Mouse (Mus musculus): ENCODE results near the gene Alpl.

DNA sequence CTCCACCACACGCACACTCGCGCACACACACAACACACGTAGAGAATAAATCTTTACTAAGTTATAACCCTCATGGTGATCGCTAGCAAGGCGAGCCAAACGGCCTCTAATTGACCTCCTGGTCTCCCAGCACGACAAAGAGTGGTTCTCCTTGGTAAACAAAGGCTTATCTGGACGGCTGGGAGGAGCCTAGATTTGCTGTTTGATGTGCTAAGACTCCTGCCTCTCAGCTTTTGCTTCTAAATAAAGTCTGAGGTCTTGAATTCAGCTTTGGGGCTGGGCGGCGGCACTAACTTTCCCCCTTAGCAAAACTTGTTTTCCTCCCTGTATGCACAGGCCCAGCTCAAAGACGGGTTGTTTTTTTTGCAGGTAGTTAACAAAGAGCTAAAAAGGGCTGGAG is 5.0 kb upstream of the Alpl start:
- TF ChIP-seq POLR2AphosphoS2 (IDR thresholded peaks at IDR 0.05; ENCODE audit: low read depth, low read length): no peak
- no peak for TF ChIP-seq TBP (conservative IDR thresholded peaks at IDR 0.05; ENCODE audit: low read depth, low read length)
- TF ChIP-seq KAT2A (IDR thresholded peaks at IDR 0.05; ENCODE audit: insufficient replicate concordance, low read length): no peak
- TF ChIP-seq E2F4 (IDR thresholded peaks at IDR 0.05; ENCODE audit: insufficient replicate concordance, low read depth, low read length): no peak
- TF ChIP-seq ELF1 (IDR thresholded peaks at IDR 0.05; ENCODE audit: low read depth, low read length): no peak
- no peak for TF ChIP-seq ZC3H11A (IDR thresholded peaks at IDR 0.05; ENCODE audit: low read depth, low read length)
- no peak for TF ChIP-seq POLR2A (IDR thresholded peaks at IDR 0.05; ENCODE audit: low read depth, low read length)
- TF ChIP-seq CTCF (conservative IDR thresholded peaks at IDR 0.05 in 1 of 2, IDR thresholded peaks at IDR 0.05 in 1 of 2; ENCODE audit: low read depth in 2 of 2, low read length in 2 of 2): no peak
- TF ChIP-seq JUND (conservative IDR thresholded peaks at IDR 0.05; ENCODE audit: low read depth, low read length): no peak
- TF ChIP-seq PAX5 (IDR thresholded peaks at IDR 0.05; ENCODE audit: low read length): no peak
- TF ChIP-seq TCF12 (IDR thresholded peaks at IDR 0.05; ENCODE audit: low read depth, low read length): no peak
- no peak for TF ChIP-seq NRF1 (IDR thresholded peaks at IDR 0.05; ENCODE audit: low read depth, low read length)
- no peak for TF ChIP-seq MYC (IDR thresholded peaks at IDR 0.05; ENCODE audit: low read depth, low read length)
- TF ChIP-seq CHD1 (IDR thresholded peaks at IDR 0.05; ENCODE audit: low read depth, low read length): no peak

All from CH12.LX (cell line).